Mouse (Mus musculus): ENCODE results near the gene Chka.

The Chka gene

GRCm38 (mm10) chr19:3916727-3917126 lies 65.2 kb downstream of the Chka start:
- no peak for DNase-seq (ENCODE audit: low spot score in 2 of 2)

- DNase-seq (ENCODE audit: low spot score in 2 of 2): no peak
Measured at GRCm38 (mm10) chr19:3919928-3920327, 68.4 kb downstream of the Chka start.

- no peak for DNase-seq (ENCODE audit: low spot score in 2 of 2)
Measured at GRCm38 (mm10) chr19:3922661-3923371, 71.2 kb downstream of the Chka start.

DNA sequence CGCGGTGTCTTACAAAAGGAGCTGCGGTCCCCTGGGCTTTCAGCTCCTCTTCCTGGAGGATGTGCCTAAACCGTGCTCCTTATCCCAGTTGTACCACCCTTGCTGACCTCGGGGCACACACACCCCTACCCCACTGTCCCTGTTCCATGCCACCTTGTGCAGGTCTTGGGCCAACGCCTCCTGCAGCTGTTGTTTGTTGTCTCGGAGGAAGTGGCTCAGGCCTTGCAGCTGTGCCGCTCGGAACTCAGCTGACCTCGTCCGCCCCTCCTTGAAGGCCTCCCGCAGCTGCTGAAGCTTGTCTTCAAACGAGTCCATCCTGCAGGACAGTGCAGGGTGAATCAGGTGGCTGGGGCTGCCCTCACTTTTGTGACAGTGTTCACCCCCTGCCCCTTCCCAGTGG lies 72.0 kb downstream of the Chka start:
- DNase-seq (ENCODE audit: low spot score in 2 of 2): no peak

GRCm38 (mm10) chr19:3924190-3924589 lies 72.6 kb downstream of the Chka start:
- DNase-seq (ENCODE audit: low spot score in 2 of 2): no peak

DNA sequence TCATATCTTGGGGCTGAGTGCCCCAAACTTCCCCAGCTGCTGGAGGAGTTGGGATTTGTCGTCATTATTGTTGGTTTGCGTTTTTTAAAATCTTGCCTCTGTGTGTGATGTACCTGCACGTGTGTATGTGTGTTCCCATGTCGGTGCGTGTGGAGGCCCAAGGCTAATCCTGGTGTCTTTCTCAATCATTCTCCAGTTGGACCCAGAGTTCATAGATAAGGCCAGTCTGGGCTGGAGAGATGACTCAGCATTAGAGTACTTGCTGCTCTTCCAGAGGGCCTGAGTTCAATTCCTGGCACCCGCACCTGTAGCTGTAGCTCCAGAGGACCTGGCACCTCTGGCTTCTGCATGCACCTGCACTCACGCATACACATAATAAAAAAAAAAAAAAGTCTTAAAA lies 73.3 kb downstream of the Chka start:
- no peak for DNase-seq (ENCODE audit: low spot score in 2 of 2)

GRCm38 (mm10) chr19:3925859-3926258 lies 74.3 kb downstream of the Chka start:
- DNase-seq (ENCODE audit: low spot score in 2 of 2): no peak

- DNase-seq (ENCODE audit: low spot score in 2 of 2): no peak
Measured at GRCm38 (mm10) chr19:3926279-3926678, 74.7 kb downstream of the Chka start.

GRCm38 (mm10) chr19:3926685-3927084 lies 75.1 kb downstream of the Chka start:
- no peak for DNase-seq (ENCODE audit: low spot score in 2 of 2)

- no peak for DNase-seq (ENCODE audit: low spot score in 2 of 2)
Measured at GRCm38 (mm10) chr19:3927989-3928388, 76.4 kb downstream of the Chka start.

DNA sequence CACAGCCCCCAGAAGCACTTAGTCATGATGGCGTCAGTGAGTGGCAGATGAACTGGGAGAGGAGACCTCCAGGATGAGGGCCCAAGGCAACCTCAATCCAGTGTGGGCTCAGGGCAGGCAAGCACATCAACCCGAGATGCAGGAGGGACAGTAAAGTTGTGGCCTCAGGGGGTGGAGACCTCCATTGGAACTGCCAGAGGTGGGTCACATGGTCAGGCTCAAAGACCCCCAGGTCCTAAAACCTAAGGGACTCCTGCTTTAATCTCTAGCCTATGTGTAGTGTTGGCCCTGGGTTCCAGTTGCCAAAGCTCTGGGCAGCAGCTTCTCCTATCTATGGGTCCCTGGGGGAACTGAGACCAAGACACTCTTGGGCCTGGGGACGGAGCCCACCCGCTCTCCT lies 77.2 kb downstream of the Chka start:
- DNase-seq (ENCODE audit: low spot score in 2 of 2): no peak

DNA sequence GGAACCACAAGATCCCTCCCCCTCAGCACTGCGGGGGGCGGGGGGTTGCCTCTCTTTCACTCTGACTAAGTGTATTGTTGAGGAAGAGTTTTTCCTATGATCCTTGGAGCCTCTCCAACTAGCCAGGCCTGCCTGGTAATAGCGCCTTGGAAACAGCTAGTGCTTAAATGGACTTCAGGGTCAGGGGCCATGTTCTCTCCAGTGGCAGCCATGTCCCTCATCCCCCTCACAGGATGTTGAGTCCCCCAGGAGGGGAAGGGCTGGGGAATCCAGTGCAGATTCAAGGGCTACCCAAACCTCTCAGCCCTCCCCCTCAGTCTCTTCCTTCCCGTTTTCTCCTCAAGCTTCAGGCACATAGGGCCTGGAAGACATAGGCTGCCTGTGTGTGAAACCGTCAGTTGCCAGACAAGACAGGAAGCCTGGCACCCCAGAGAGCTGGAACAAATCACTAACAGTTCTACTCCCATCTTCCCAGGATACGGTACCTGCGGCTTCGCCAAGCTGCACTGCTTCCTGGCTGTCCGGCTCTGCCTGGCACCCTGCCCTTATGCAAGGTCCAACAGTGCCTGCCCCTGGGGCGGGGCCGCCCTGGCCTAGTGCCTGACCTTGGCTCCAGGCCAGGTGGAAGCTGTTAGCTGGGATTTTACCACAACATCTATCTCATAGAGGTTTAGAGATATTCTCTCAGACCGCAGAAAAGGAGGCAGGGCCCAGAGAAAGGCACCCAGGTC lies 77.8 kb downstream of the Chka start, which contains the start of gene Aldh3b1:
Gene Aldh3b1, minus strand, starts transcription at position 598 of the 731 bp plus-strand sequence.
- DNase-seq (ENCODE audit: low spot score in 2 of 2): peak; percentile 47 to 61

DNA sequence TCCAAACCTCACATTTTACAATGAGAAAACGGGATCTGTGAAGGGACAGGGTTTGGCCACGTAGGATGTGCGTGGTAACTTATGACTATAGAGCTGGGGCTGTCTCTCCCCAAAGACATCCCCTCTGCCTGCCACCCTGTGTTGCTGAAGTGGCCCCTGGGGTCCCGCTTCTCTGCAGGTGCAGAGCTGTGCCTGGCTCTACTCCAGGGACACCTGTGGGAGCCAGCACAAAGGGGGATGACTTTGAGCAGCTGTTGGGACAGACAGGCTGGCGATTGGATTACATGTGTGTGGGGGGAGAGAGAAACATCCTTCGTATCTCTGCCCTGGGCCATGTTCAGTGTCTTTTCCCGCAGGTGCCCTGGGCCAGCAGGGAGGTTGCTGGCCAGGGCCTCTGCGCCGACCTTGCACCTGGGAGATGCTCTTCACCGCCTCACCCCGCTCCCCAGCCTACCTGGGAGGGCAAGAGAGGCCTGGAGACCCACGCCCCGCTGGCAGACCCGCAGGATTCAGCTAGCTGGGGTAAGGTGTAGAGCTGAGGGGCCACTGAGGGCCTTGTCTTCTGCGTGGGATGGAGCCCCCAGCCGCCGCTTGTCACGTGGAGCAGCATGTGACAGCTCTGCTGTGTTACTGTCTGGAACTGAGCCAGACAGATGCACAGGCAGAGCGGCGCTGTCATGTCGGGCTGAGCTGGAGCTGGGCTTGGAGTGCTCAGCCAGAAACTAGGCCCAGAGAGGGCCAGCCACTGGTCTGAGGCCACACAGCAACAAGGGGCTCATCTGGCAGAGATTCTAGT lies 78.9 kb downstream of the Chka start:
- no peak for DNase-seq (ENCODE audit: low spot score in 2 of 2)

DNA sequence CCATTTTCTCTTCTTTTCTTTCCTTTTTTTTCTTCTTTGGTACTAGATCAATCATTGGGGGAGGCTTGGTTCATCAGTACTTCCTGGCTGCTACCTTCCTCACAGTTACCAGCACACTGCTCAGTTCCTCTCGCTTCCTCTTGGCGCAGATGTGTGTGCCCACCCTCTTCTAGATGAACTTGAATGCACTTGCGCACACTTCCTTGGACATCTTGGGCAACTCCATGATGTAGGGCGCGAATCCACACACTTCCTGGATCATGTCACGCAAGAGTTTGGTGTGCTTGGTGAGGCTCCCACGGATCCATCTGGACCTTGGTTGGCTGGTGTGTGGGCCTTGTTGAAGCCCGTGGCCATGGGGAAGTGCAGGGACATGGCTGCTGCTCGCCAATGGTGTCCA lies 80.1 kb downstream of the Chka start:
- no peak for DNase-seq (ENCODE audit: low spot score in 2 of 2)

DNA sequence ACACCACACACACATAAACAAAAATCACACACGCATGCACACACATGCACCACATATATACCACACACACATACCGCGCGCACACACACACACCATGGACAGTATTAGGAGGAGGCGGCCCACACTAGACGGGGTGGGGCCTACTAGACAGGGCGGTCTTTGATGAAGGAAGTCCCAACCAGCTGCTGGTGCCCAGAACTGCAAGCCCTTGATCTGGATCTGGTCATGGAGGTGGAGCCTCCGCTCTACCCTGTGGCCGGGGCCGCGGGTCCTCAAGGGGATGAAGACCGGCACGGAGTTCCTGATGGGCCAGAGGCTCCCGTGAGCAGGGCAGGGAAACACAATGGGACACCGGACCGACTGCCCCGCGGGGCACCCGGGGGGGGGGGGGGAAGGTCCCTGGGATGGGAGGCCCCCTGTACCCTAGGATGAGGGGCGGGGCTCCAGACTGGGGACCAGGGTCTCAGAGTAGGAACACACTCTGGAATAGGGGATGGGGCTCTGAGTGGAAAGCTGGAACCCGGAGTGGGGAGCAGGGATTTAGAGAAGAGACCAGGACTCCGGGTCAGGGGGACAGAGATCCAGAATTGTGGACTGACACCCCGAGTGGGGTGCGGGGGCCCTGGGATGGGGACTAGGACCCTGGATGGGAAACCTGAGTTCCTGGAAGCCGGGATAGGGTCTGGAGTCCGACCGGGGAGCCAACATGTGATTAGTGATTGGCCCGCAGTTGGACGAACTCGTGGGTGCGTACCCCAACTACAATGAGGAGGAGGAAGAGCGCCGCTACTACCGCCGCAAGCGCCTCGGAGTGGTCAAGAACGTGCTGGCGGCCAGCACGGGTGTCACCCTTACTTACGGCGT lies 83.7 kb downstream of the Chka start, which contains the start of gene Unc93b1:
Gene Unc93b1, plus strand, starts transcription at position 155 of the 864 bp plus-strand sequence.
- no peak for DNase-seq (ENCODE audit: low spot score in 2 of 2)

DNA sequence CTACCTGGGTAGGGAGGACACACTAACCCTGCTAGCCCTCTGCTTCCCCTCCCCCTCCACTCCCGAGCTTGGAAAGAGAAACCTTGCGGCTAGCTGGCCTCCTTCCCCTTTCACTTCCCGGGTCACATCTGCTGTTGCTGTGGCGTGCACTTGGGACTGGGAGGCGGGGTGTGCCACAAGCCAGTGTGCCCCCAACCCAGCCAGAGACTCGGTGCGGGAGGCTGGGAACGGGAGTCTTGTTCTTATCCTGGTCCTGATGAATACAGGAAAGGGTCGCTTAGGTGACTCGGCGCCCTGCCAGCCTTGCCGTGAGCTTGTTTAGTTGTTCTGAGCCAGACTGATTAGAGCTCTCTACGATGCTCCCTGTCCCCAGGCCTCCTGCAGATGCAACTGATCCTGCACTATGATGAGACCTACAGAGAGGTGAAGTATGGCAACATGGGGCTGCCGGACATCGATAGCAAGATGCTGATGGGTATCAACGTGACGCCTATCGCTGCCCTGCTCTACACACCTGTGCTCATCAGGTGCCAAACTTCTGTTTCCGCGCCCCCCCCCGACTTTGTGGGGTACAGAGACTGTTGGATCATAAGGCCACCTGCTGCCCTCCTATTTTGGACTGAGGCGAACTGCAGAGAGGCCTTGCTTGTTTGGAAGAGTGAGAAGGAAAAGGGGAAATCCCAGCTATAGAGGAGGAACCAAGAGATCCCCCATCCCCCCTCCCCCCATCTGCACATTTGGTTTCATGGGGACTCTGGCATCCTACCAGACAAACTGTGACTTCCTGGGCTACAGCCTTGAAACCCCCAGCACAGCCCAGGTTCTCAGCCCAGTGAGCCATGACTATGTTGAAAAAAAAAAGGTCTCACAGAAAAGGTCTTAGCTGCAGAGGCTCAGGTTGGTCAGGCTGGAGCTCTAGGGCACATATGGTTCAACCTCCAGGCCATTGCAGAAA lies 84.6 kb downstream of the Chka start:
- no peak for DNase-seq (ENCODE audit: low spot score in 2 of 2)

GRCm38 (mm10) chr19:3942315-3942714 lies 90.7 kb downstream of the Chka start:
- no peak for DNase-seq (ENCODE audit: low spot score in 2 of 2)

- no peak for DNase-seq (ENCODE audit: low spot score in 2 of 2)
Measured at GRCm38 (mm10) chr19:3942986-3943735, 91.6 kb downstream of the Chka start.

All from frontal cortex, postnatal 14 days (tissue).